ENCODE assay signal across 8 mouse cellular contexts in genomic region chr7:45340066-45340442, GRCm38 (mm10). TPM values are rescaled to one million over a fixed set of nuclear protein-coding genes. Genes with fewer than 3 reads are reported as not detected.
DNase-seq lines count a peak whose midpoint lies in the region; ATAC-seq and TF ChIP-seq lines count a peak whose summit lies in the region.

No protein-coding gene starts in this region.

- TF ChIP-seq EP300 in heart, postnatal 0 days (IDR thresholded peaks at IDR 0.05; ENCODE audit: low read depth): no peak
- no peak for TF ChIP-seq EP300 in liver, postnatal 0 days (IDR thresholded peaks at IDR 0.05; ENCODE audit: low read depth)

- H3K27ac ChIP-seq in gastrocnemius, adult 2 months: peak overlapping the region; percentile 99
- H3K27ac ChIP-seq in heart, postnatal 0 days (ENCODE audit: low read depth): no peak overlapping the region
- no peak overlapping the region for H3K27ac ChIP-seq in liver, postnatal 0 days (ENCODE audit: low read depth)

- H3K27me3 ChIP-seq in C2C12 (ENCODE audit: control insufficient read depth, insufficient read depth, insufficient read length): no peaks in the 10 kb centered on the region
- H3K27me3 ChIP-seq in heart, postnatal 0 days (ENCODE audit: control insufficient read depth, insufficient read depth, low read length): no peaks in the 10 kb centered on the region; the same call in 1 of the 2 replicates
- H3K27me3 ChIP-seq in liver, postnatal 0 days (ENCODE audit: insufficient read depth, low read length): peaks cover 43% of the 10 kb centered on the region

- 2% methylated on average over 11 of the region's 11 CpGs for WGBS in heart, postnatal 0 days
- 2% methylated on average over 11 of the region's 11 CpGs for WGBS in liver, postnatal 0 days (ENCODE audit: insufficient replicate concordance)

- no peaks in the 10 kb centered on the region for H3K36me3 ChIP-seq in C2C12 (ENCODE audit: control insufficient read depth, insufficient read depth)
- H3K36me3 ChIP-seq in heart, postnatal 0 days (replicated peaks; ENCODE audit: control insufficient read depth, insufficient read depth, low read length): no peaks in the 10 kb centered on the region
- H3K36me3 ChIP-seq in liver, postnatal 0 days (replicated peaks; ENCODE audit: insufficient read depth, low read length): no peaks in the 10 kb centered on the region

- no peaks in the 10 kb centered on the region for H3K79me3 ChIP-seq in C2C12 (ENCODE audit: low read depth)

- intact Hi-C loops in gastrocnemius, adult 2 months (cut with DNase I): loop anchor here (2.0 kb wide), 2 partner anchors 31 to 39 kb away; no protein-coding TSS in a partner anchor

- peak overlapping the region; percentile 40; the same call in 1 of the 2 replicates for H3K9ac ChIP-seq in heart, postnatal 0 days (replicated peaks; ENCODE audit: low read depth, low read length)
- no peak overlapping the region for H3K9ac ChIP-seq in liver, postnatal 0 days (replicated peaks)

- DNase-seq in gastrocnemius, adult 2 months: no peak
- no peak for DNase-seq in gastrocnemius, adult 8-10 months (ENCODE audit: low spot score in 2 of 2)
- DNase-seq in heart, postnatal 0 days (ENCODE audit: low spot score): no peak
- DNase-seq in liver, postnatal 0 days: no peak
- no peak for DNase-seq in urinary bladder, postnatal 10 days (ENCODE audit: low spot score)
- DNase-seq in frontal cortex, postnatal 25 days (ENCODE audit: low spot score in 2 of 2): no peak

- peaks cover 42% of the 10 kb centered on the region for H3K4me1 ChIP-seq in heart, postnatal 0 days (ENCODE audit: control insufficient read depth, insufficient read depth)
- H3K4me1 ChIP-seq in liver, postnatal 0 days (ENCODE audit: insufficient read depth): peaks cover 34% of the 10 kb centered on the region

- ATAC-seq in heart, postnatal 0 days (ENCODE audit: insufficient read depth, low read depth): no peak
- ATAC-seq in liver, postnatal 0 days: no peak
- no peak for ATAC-seq in CD4-positive, CD25-positive, alpha-beta regulatory T cell, adult 4 months

- TF ChIP-seq CTCF in gastrocnemius, adult 2 months (IDR thresholded peaks at IDR 0.05): no peak
- no peak for TF ChIP-seq CTCF in C2C12 (IDR thresholded peaks at IDR 0.05; ENCODE audit: control insufficient read depth, insufficient read depth, insufficient read length)
- TF ChIP-seq CTCF in heart, postnatal 0 days (IDR thresholded peaks at IDR 0.05; ENCODE audit: low read depth): no peak
- no peak for TF ChIP-seq CTCF in liver, postnatal 0 days (IDR thresholded peaks at IDR 0.05; ENCODE audit: low read depth)

- H3K4me2 ChIP-seq in heart, postnatal 0 days (ENCODE audit: low read depth, low read length): peak overlapping the region; percentile 94
- peak overlapping the region; percentile 74 for H3K4me2 ChIP-seq in liver, postnatal 0 days (ENCODE audit: low read depth, low read length)

- peak overlapping the region; percentile 59 for H3ac ChIP-seq in C2C12 (ENCODE audit: control insufficient read depth, insufficient read length, low read depth)

- no peaks in the 10 kb centered on the region for H3K79me2 ChIP-seq in C2C12 (ENCODE audit: control insufficient read depth, insufficient read depth)

- peak overlapping the region; percentile 90 for H3K4me3 ChIP-seq in gastrocnemius, adult 2 months
- H3K4me3 ChIP-seq in C2C12 (ENCODE audit: insufficient read depth, poor library complexity, severe bottlenecking): peak overlapping the region; percentile 19
- H3K4me3 ChIP-seq in heart, postnatal 0 days (ENCODE audit: low read depth, low read length): peak overlapping the region; percentile 53
- peak overlapping the region; percentile 40 for H3K4me3 ChIP-seq in liver, postnatal 0 days (ENCODE audit: low read depth, low read length)

- no peaks in the 10 kb centered on the region for H3K9me3 ChIP-seq in heart, postnatal 0 days (replicated peaks; ENCODE audit: control insufficient read depth, low read length)
- H3K9me3 ChIP-seq in liver, postnatal 0 days (ENCODE audit: low read length): no peaks in the 10 kb centered on the region

TF ChIP-seq in C2C12, 6 proteins besides CTCF, POLR2A, EP300 and RAD21:
- TF ChIP-seq USF1 (IDR thresholded peaks at IDR 0.05; ENCODE audit: low read depth) (no peak), CEBPB (IDR thresholded peaks at IDR 0.05; ENCODE audit: low read depth) (no peak), MAX (IDR thresholded peaks at IDR 0.05) (no peak), MYOG (IDR thresholded peaks at IDR 0.05; ENCODE audit: control insufficient read depth, extremely low read depth, insufficient read length) (no peak), MYOD1 (IDR thresholded peaks at IDR 0.05; ENCODE audit: control insufficient read depth, insufficient read length, low read depth) (no peak), FOSL1 (IDR thresholded peaks at IDR 0.05; ENCODE audit: insufficient read depth, low read length, poor library complexity, severe bottlenecking) (no peak)

RNA-seq across cellular contexts. Expression of gene Hrc, which starts 5.0 kb away (rescaled TPM):
- total RNA-seq in gastrocnemius, adult 2 months (2021): 1,000 to 10,000 TPM in 1 of 2 experiments, 100 to 1,000 TPM in 1; 818 to 1,018 TPM
- 100 to 1,000 TPM; 700 to 858 (median 833) TPM for total RNA-seq in gastrocnemius, adult 8-10 months (2022)
- polyA plus RNA-seq in C2C12 (2012; fragmentation: generic; extraction: Trizol): 0.51 TPM
- total RNA-seq in heart, postnatal 0 days (2014; rRNA removed; ENCODE audit: low replicate concordance): 38.8 and 39.7 TPM in 2 replicates
- polyA plus RNA-seq in heart, postnatal 0 days (2015; fragmentation: Nextera tagmentation; extraction: Ambion mirVana): 43.8 and 45.9 TPM in 2 replicates
- polyA plus RNA-seq in liver, postnatal 0 days (2015; fragmentation: Nextera tagmentation; extraction: Ambion mirVana): 0.05 and 0.31 TPM in 2 replicates
- not detected for polyA plus RNA-seq in CD4-positive, CD25-positive, alpha-beta regulatory T cell, adult 4 months (2017; shearing (Covaris generic))

RNA-seq across cellular contexts. Expression of gene Trpm4, which starts 6.5 kb away (rescaled TPM):
- 10 to 100 TPM; 33.9 to 34.7 TPM for total RNA-seq in gastrocnemius, adult 2 months (2021)
- total RNA-seq in gastrocnemius, adult 8-10 months (2022): 10 to 100 TPM; 30.7 to 35.6 (median 32.0) TPM
- 10.6 TPM for polyA plus RNA-seq in C2C12 (2012; fragmentation: generic; extraction: Trizol)
- 15.8 and 44.0 TPM in 2 replicates for total RNA-seq in heart, postnatal 0 days (2014; rRNA removed; ENCODE audit: low replicate concordance)
- 14.2 and 15.2 TPM in 2 replicates for polyA plus RNA-seq in heart, postnatal 0 days (2015; fragmentation: Nextera tagmentation; extraction: Ambion mirVana)
- 6.9 and 7.0 TPM in 2 replicates for polyA plus RNA-seq in liver, postnatal 0 days (2015; fragmentation: Nextera tagmentation; extraction: Ambion mirVana)
- polyA plus RNA-seq in CD4-positive, CD25-positive, alpha-beta regulatory T cell, adult 4 months (2017; shearing (Covaris generic)): 10 to 100 TPM; 11.7 to 15.9 TPM

RNA-seq across cellular contexts. Expression of gene Ppfia3, which starts 26.8 kb away (rescaled TPM):
- total RNA-seq in gastrocnemius, adult 2 months (2021): under 1 TPM; 0.08 to 0.10 TPM
- total RNA-seq in gastrocnemius, adult 8-10 months (2022): under 1 TPM in 3 of 4 experiments, not detected in 1; 0.07 to 0.24 (median 0.09) TPM
- polyA plus RNA-seq in C2C12 (2012; fragmentation: generic; extraction: Trizol): 4.8 TPM
- total RNA-seq in heart, postnatal 0 days (2014; rRNA removed; ENCODE audit: low replicate concordance): 0.15 and 1.8 TPM in 2 replicates
- polyA plus RNA-seq in heart, postnatal 0 days (2015; fragmentation: Nextera tagmentation; extraction: Ambion mirVana): 0.58 and 0.68 TPM in 2 replicates
- not detected in 2 replicates for polyA plus RNA-seq in liver, postnatal 0 days (2015; fragmentation: Nextera tagmentation; extraction: Ambion mirVana)
- not detected for polyA plus RNA-seq in CD4-positive, CD25-positive, alpha-beta regulatory T cell, adult 4 months (2017; shearing (Covaris generic))

RNA-seq across cellular contexts. Expression of gene Lin7b, which starts 30.3 kb away (rescaled TPM):
- total RNA-seq in gastrocnemius, adult 2 months (2021): not detected
- not detected for total RNA-seq in gastrocnemius, adult 8-10 months (2022)
- polyA plus RNA-seq in C2C12 (2012; fragmentation: generic; extraction: Trizol): 0.94 TPM
- total RNA-seq in heart, postnatal 0 days (2014; rRNA removed; ENCODE audit: low replicate concordance): 0.46 TPM in 1 of 2 replicates, not detected in the other
- polyA plus RNA-seq in heart, postnatal 0 days (2015; fragmentation: Nextera tagmentation; extraction: Ambion mirVana): 2.2 and 2.3 TPM in 2 replicates
- not detected in 2 replicates for polyA plus RNA-seq in liver, postnatal 0 days (2015; fragmentation: Nextera tagmentation; extraction: Ambion mirVana)
- polyA plus RNA-seq in CD4-positive, CD25-positive, alpha-beta regulatory T cell, adult 4 months (2017; shearing (Covaris generic)): not detected

RNA-seq across cellular contexts. Expression of gene Snrnp70, which starts 55.5 kb away (rescaled TPM):
- total RNA-seq in gastrocnemius, adult 2 months (2021): 10 to 100 TPM; 87.9 to 90.7 TPM
- total RNA-seq in gastrocnemius, adult 8-10 months (2022): 10 to 100 TPM; 45.4 to 74.5 (median 59.9) TPM
- polyA plus RNA-seq in C2C12 (2012; fragmentation: generic; extraction: Trizol): 321 TPM
- 141 and 162 TPM in 2 replicates for total RNA-seq in heart, postnatal 0 days (2014; rRNA removed; ENCODE audit: low replicate concordance)
- polyA plus RNA-seq in heart, postnatal 0 days (2015; fragmentation: Nextera tagmentation; extraction: Ambion mirVana): 79.7 and 80.3 TPM in 2 replicates
- 53.7 and 57.2 TPM in 2 replicates for polyA plus RNA-seq in liver, postnatal 0 days (2015; fragmentation: Nextera tagmentation; extraction: Ambion mirVana)
- 100 to 1,000 TPM in 1 of 2 experiments, 10 to 100 TPM in 1; 82.1 to 130 TPM for polyA plus RNA-seq in CD4-positive, CD25-positive, alpha-beta regulatory T cell, adult 4 months (2017; shearing (Covaris generic))

Comparison
In these comparisons a context has a peak if more than half of its experiments do, and no peak if none do; other contexts are left out.
1. H3K4me3 ChIP-seq: peak in every context shown above with its lines; median percentile 90 in gastrocnemius, adult 2 months; 53 in heart, postnatal 0 days; 40 in liver, postnatal 0 days; 19 in C2C12.
2. RNA of gene Hrc, which starts 5.0 kb away (polyA plus RNA-seq): 43.8 to 45.9 TPM in heart, postnatal 0 days; 0.51 TPM in C2C12 (single experiment), 0.05 to 0.31 TPM in liver, postnatal 0 days and not detected in CD4-positive, CD25-positive, alpha-beta regulatory T cell, adult 4 months; every median in the first group is over 10 times any median in the second.